Mouse (Mus musculus) kidney, embryonic 15.5 days (tissue): ENCODE results near the gene Abca7. TPM values are rescaled to one million over a fixed set of nuclear protein-coding genes. Genes with fewer than 3 reads are reported as not detected.
"Not testable (repeated sequence)": the region's sequence is repeated elsewhere in the genome, so short reads cannot be mapped to it uniquely, and the experiment has no call there.

Source experiments
- ATAC-seq: fragments of 200-750 bp; cut with Nextera tagmentation; replicated peaks from 2 replicates; pipeline ENCODE4 v1.8.0; 2017; ENCODE audit warnings: moderate TSS enrichment; ENCODE audit not compliant: low FRiP score
- H3K27ac ChIP-seq: fragments of 300-500 bp; sonication (generic); 2 replicates; pipeline ENCODE4 v1.5.1; 2015; ENCODE audit warnings: mild to moderate bottlenecking, inconsistent platforms
- H3K27me3 ChIP-seq: fragments of 300-500 bp; sonication (generic); 2 replicates; pipeline ENCODE4 v1.6.1; 2015; ENCODE audit warnings: inconsistent platforms
- H3K36me3 ChIP-seq: fragments of 300-500 bp; sonication (generic); 2 replicates; pipeline ENCODE4 v1.6.1; 2015; ENCODE audit warnings: inconsistent platforms
- H3K4me1 ChIP-seq: fragments of 300-500 bp; sonication (generic); 2 replicates; pipeline ENCODE4 v1.6.1; 2015; ENCODE audit warnings: inconsistent platforms
- H3K4me2 ChIP-seq: fragments of 300-500 bp; sonication (generic); 2 replicates; pipeline ENCODE4 v1.6.1; 2015; ENCODE audit warnings: moderate library complexity, mild to moderate bottlenecking, inconsistent platforms
- H3K4me3 ChIP-seq: fragments of 300-500 bp; sonication (generic); replicated peaks from 2 replicates; pipeline ENCODE4 v1.5.1; 2015; ENCODE audit warnings: mild to moderate bottlenecking, inconsistent platforms
- H3K9ac ChIP-seq: fragments of 300-500 bp; sonication (generic); 2 replicates; pipeline ENCODE4 v1.6.1; 2015; ENCODE audit warnings: mild to moderate bottlenecking, inconsistent platforms
- H3K9me3 ChIP-seq: fragments of 300-500 bp; sonication (generic); replicated peaks from 2 replicates; pipeline ENCODE4 v1.6.1; 2016; ENCODE audit warnings: inconsistent platforms
- WGBS: fragments of 180-500 bp; shearing (Covaris S2); methylation state at CpG from one replicate; pipeline ENCODE4 v1.1.7; 2015; ENCODE audit warnings: mixed read lengths; 5-methylcytosine and 5-hydroxymethylcytosine counted together
- polyA plus RNA-seq: library from polyadenylated mRNA; unstranded; fragments of >200 nt; fragmentation: Nextera tagmentation; extraction: Ambion mirVana; gene quantifications from 2 replicates; pipeline ENCODE4 v1.2.1, GENCODE M21; 2015

The Abca7 gene
- polyA plus RNA-seq: 3.9 and 4.5 TPM in 2 replicates

- H3K9me3 ChIP-seq: peaks cover 3% of the 10 kb centered on the region; the same call in 1 of the 2 replicates
- peaks cover 9% of the 10 kb centered on the region for H3K27me3 ChIP-seq
- peak within 1 kb of the TSS; percentile 61 for H3K4me3 ChIP-seq
- peak within 1 kb of the TSS; percentile 77 for H3K27ac ChIP-seq
- WGBS: under 1% methylated on average over 34 of the region's 34 CpGs
- peaks cover 28% of the 10 kb centered on the region for H3K4me1 ChIP-seq
- H3K9ac ChIP-seq: peak within 1 kb of the TSS; percentile 62
- H3K4me2 ChIP-seq: peak within 1 kb of the TSS; percentile 87
- peaks cover 38% of the 10 kb centered on the region for H3K36me3 ChIP-seq
- peak; percentile 89 for ATAC-seq
Observed at GRCm38 (mm10) chr10:79996272-79997033, at the start of gene Abca7. Gene Abca7, plus strand, starts transcription at chr10:79996494.

GRCm38 (mm10) chr10:79946752-79947322 is 49.5 kb upstream of the Abca7 start:
- H3K4me3 ChIP-seq: 0 out of 2 replicates have a peak overlapping the region, but pooled peaks have one; percentile 6

GRCm38 (mm10) chr10:79947502-79947901 is 48.8 kb upstream of the Abca7 start:
- H3K4me3 ChIP-seq: no peak overlapping the region
- H3K27ac ChIP-seq: 0 out of 2 replicates have a peak overlapping the region, but pooled peaks have one; percentile 94
- ATAC-seq: no peak
- WGBS: 70% methylated on average over 6 of the region's 6 CpGs
- H3K36me3 ChIP-seq: peaks cover 48% of the 10 kb centered on the region
- H3K4me2 ChIP-seq: no peak overlapping the region
- no peaks in the 10 kb centered on the region for H3K9me3 ChIP-seq
- H3K4me1 ChIP-seq: peaks cover 53% of the 10 kb centered on the region
- H3K27me3 ChIP-seq: no peaks in the 10 kb centered on the region
- no peak overlapping the region for H3K9ac ChIP-seq

More at GRCm38 (mm10) chr10:79946752-79947322, 49.5 kb upstream of the Abca7 start:
- no peak for ATAC-seq
- WGBS: 13% methylated on average over 7 of the region's 7 CpGs
- H3K4me2 ChIP-seq: peak overlapping the region; percentile 35
- H3K36me3 ChIP-seq: peaks cover 48% of the 10 kb centered on the region
- no peaks in the 10 kb centered on the region for H3K9me3 ChIP-seq
- no peaks in the 10 kb centered on the region for H3K27me3 ChIP-seq
- peaks cover 53% of the 10 kb centered on the region for H3K4me1 ChIP-seq
- peak overlapping the region; percentile 94 for H3K27ac ChIP-seq
- H3K9ac ChIP-seq: no peak overlapping the region; the same call in 1 of the 2 replicates

GRCm38 (mm10) chr10:79949873-79950272 is 46.4 kb upstream of the Abca7 start:
- no peak overlapping the region for H3K4me3 ChIP-seq
- no peak overlapping the region for H3K27ac ChIP-seq
- peaks cover 29% of the 10 kb centered on the region for H3K4me1 ChIP-seq
- H3K27me3 ChIP-seq: no peaks in the 10 kb centered on the region
- ATAC-seq: no peak
- no peak overlapping the region for H3K4me2 ChIP-seq
- H3K9me3 ChIP-seq: no peaks in the 10 kb centered on the region
- H3K36me3 ChIP-seq: peaks cover 63% of the 10 kb centered on the region
- WGBS: 79% methylated on average over 4 of the region's 4 CpGs
- H3K9ac ChIP-seq: no peak overlapping the region

GRCm38 (mm10) chr10:79950661-79951060 is 45.6 kb upstream of the Abca7 start:
- Histone ChIP-seq H3K9me3 (no peaks in the 10 kb centered on the region), H3K4me2 (no peak overlapping the region), H3K9ac (no peak overlapping the region), H3K36me3 (peaks cover 63% of the 10 kb centered on the region), H3K4me3 (no peak overlapping the region), H3K27me3 (no peaks in the 10 kb centered on the region), H3K4me1 (peaks cover 22% of the 10 kb centered on the region), H3K27ac (no peak overlapping the region)
- ATAC-seq: no peak
- 87% methylated on average over 18 of the region's 18 CpGs for WGBS

GRCm38 (mm10) chr10:79953946-79954345 is 42.3 kb upstream of the Abca7 start:
- H3K4me1 ChIP-seq: peaks cover 23% of the 10 kb centered on the region
- WGBS: 86% methylated on average over 6 of the region's 6 CpGs
- H3K9ac ChIP-seq: no peak overlapping the region
- ATAC-seq: no peak
- no peak overlapping the region for H3K4me2 ChIP-seq
- H3K27ac ChIP-seq: no peak overlapping the region
- no peaks in the 10 kb centered on the region for H3K27me3 ChIP-seq
- H3K4me3 ChIP-seq: no peak overlapping the region
- H3K9me3 ChIP-seq: no peaks in the 10 kb centered on the region
- peaks cover 50% of the 10 kb centered on the region for H3K36me3 ChIP-seq

- Histone ChIP-seq H3K4me3 (no peak overlapping the region), H3K4me1 (peaks cover 28% of the 10 kb centered on the region), H3K27ac (0 out of 2 replicates have a peak overlapping the region, but pooled peaks have one; percentile 13), H3K36me3 (peaks cover 32% of the 10 kb centered on the region), H3K9me3 (no peaks in the 10 kb centered on the region), H3K9ac (no peak overlapping the region), H3K27me3 (no peaks in the 10 kb centered on the region), H3K4me2 (no peak overlapping the region)
- WGBS: 70% methylated on average over 9 of the region's 9 CpGs
- no peak for ATAC-seq
Observed at GRCm38 (mm10) chr10:79955691-79956090, 40.6 kb upstream of the Abca7 start.

GRCm38 (mm10) chr10:79956643-79957154 is 39.6 kb upstream of the Abca7 start:
- H3K27me3 ChIP-seq: no peaks in the 10 kb centered on the region
- no peak for ATAC-seq
- no peak overlapping the region for H3K9ac ChIP-seq
- H3K4me3 ChIP-seq: no peak overlapping the region
- no peaks in the 10 kb centered on the region for H3K9me3 ChIP-seq
- peaks cover 27% of the 10 kb centered on the region for H3K36me3 ChIP-seq
- H3K4me2 ChIP-seq: no peak overlapping the region
- H3K4me1 ChIP-seq: peaks cover 36% of the 10 kb centered on the region
- WGBS: 31% methylated on average over 4 of the region's 4 CpGs
- H3K27ac ChIP-seq: no peak overlapping the region

- Histone ChIP-seq H3K9ac (0 out of 2 replicates have a peak overlapping the region, but pooled peaks have one; percentile 17), H3K27me3 (no peaks in the 10 kb centered on the region), H3K4me2 (peak overlapping the region; percentile 38; the same call in 1 of the 2 replicates), H3K4me1 (peaks cover 36% of the 10 kb centered on the region), H3K9me3 (no peaks in the 10 kb centered on the region), H3K27ac (peak overlapping the region; percentile 58; the same call in 1 of the 2 replicates), H3K36me3 (peaks cover 29% of the 10 kb centered on the region), H3K4me3 (no peak overlapping the region)
- 8% methylated on average over 21 of the region's 21 CpGs for WGBS
- 0 out of 2 replicates have a peak, but pooled peaks have one; percentile 8 for ATAC-seq
Observed at GRCm38 (mm10) chr10:79958140-79958816, 38.0 kb upstream of the Abca7 start.

- H3K9me3 ChIP-seq, ATAC-seq, H3K27me3 ChIP-seq, H3K27ac ChIP-seq, H3K9ac ChIP-seq: not testable (repeated sequence)
- WGBS: 31% methylated on average over 10 of the region's 10 CpGs
- H3K4me3 ChIP-seq: peak overlapping the region; percentile 99
- H3K36me3 ChIP-seq: peaks cover 32% of the 10 kb centered on the region
- H3K4me1 ChIP-seq: peaks cover 36% of the 10 kb centered on the region
- peak overlapping the region; percentile 83 for H3K4me2 ChIP-seq
Observed at GRCm38 (mm10) chr10:79959412-79959811, 36.9 kb upstream of the Abca7 start.

GRCm38 (mm10) chr10:79959847-79960601 is 36.3 kb upstream of the Abca7 start, which contains the start of gene Wdr18:
Gene Wdr18, plus strand, starts transcription at chr10:79960152.
- ATAC-seq: peak; percentile 94
- peak within 1 kb of the TSS; percentile 92 for H3K9ac ChIP-seq
- peaks cover 36% of the 10 kb centered on the region for H3K4me1 ChIP-seq
- under 1% methylated on average over 61 of the region's 61 CpGs for WGBS
- H3K27me3 ChIP-seq: no peaks in the 10 kb centered on the region
- peak within 1 kb of the TSS; percentile 83 for H3K4me2 ChIP-seq
- H3K27ac ChIP-seq: peak within 1 kb of the TSS; percentile 82
- peak within 1 kb of the TSS; percentile 99 for H3K4me3 ChIP-seq
- H3K36me3 ChIP-seq: peaks cover 38% of the 10 kb centered on the region
- H3K9me3 ChIP-seq: no peaks in the 10 kb centered on the region
